Mouse (Mus musculus) heart, embryonic 12.5 days (tissue): ENCODE results near the gene Uck2. TPM values are rescaled to one million over a fixed set of nuclear protein-coding genes. Genes with fewer than 3 reads are reported as not detected.

Experiments used
- ATAC-seq: fragments of 200-750 bp; cut with Nextera tagmentation; 2 replicates; pipeline ENCODE4 v1.8.0; 2017; ENCODE audit warnings: moderate TSS enrichment, moderate library complexity; ENCODE audit not compliant: insufficient number of reproducible peaks, low FRiP score
- H3K27ac ChIP-seq: fragments of 300-500 bp; sonication (generic); 2 replicates; pipeline ENCODE4 v1.5.1; 2016; ENCODE audit warnings: mild to moderate bottlenecking, moderate library complexity; ENCODE audit not compliant: poor library complexity, severe bottlenecking
- H3K27me3 ChIP-seq: fragments of 300-500 bp; sonication (generic); replicated peaks from 2 replicates; pipeline ENCODE4 v1.6.1; 2016; ENCODE audit warnings: mild to moderate bottlenecking, moderate library complexity
- H3K36me3 ChIP-seq: fragments of 300-500 bp; sonication (generic); 2 replicates; pipeline ENCODE4 v1.6.1; 2016; ENCODE audit warnings: mild to moderate bottlenecking, moderate library complexity
- H3K4me1 ChIP-seq: fragments of 300-500 bp; sonication (generic); replicated peaks from 2 replicates; pipeline ENCODE4 v1.6.1; 2016; ENCODE audit warnings: mild to moderate bottlenecking
- H3K4me2 ChIP-seq: fragments of 300-500 bp; sonication (generic); 2 replicates; pipeline ENCODE4 v1.6.1; 2016; ENCODE audit warnings: mild to moderate bottlenecking, moderate library complexity
- H3K4me3 ChIP-seq: fragments of 300-500 bp; sonication (generic); 2 replicates; pipeline ENCODE4 v1.5.1; 2016; ENCODE audit warnings: mild to moderate bottlenecking
- H3K9ac ChIP-seq: fragments of 300-500 bp; sonication (generic); 2 replicates; pipeline ENCODE4 v1.6.1; 2016; ENCODE audit warnings: mild to moderate bottlenecking, moderate library complexity
- H3K9me3 ChIP-seq: fragments of 300-500 bp; sonication (generic); replicated peaks from 2 replicates; pipeline ENCODE4 v1.6.1; 2016; ENCODE audit warnings: mild to moderate bottlenecking, moderate library complexity
- WGBS: fragments of 180-500 bp; shearing (Covaris S2); methylation state at CpG from one replicate; pipeline ENCODE4 v1.1.7; 2016; 5-methylcytosine and 5-hydroxymethylcytosine counted together
- polyA plus RNA-seq: library from polyadenylated mRNA; unstranded; fragments of >200 nt; fragmentation: Nextera tagmentation; extraction: Ambion mirVana; gene quantifications from 2 replicates; pipeline ENCODE4 v1.2.1, GENCODE M21; 2016

Gene Uck2
- polyA plus RNA-seq, 1 experiment from 2014 or later, result 68.9 TPM

GRCm38 (mm10) chr1:167236790-167237189, 48.3 kb downstream of the Uck2 start:
- 0 out of 2 replicates have a peak, but pooled peaks have one; percentile 54 for ATAC-seq
- Histone ChIP-seq H3K27me3 (no peaks in the 10 kb centered on the region), H3K36me3 (peaks cover 29% of the 10 kb centered on the region), H3K9ac (no peak overlapping the region), H3K4me1 (peaks cover 68% of the 10 kb centered on the region), H3K4me3 (no peak overlapping the region), H3K27ac (no peak overlapping the region), H3K4me2 (no peak overlapping the region), H3K9me3 (no peaks in the 10 kb centered on the region)
- WGBS, result 61% methylated on average over 8 of the region's 8 CpGs

GRCm38 (mm10) chr1:167234344-167234743, 50.8 kb downstream of the Uck2 start:
- no peak overlapping the region for H3K27ac ChIP-seq
- H3K9ac ChIP-seq, result no peak overlapping the region
- 85% methylated on average over 10 of the region's 10 CpGs for WGBS
- no peaks in the 10 kb centered on the region for H3K9me3 ChIP-seq
- H3K4me1 ChIP-seq, result peaks cover 52% of the 10 kb centered on the region
- no peak overlapping the region for H3K4me2 ChIP-seq
- H3K36me3 ChIP-seq, result peaks cover 35% of the 10 kb centered on the region
- ATAC-seq, result no peak
- no peak overlapping the region for H3K4me3 ChIP-seq
- no peaks in the 10 kb centered on the region for H3K27me3 ChIP-seq

- H3K36me3 ChIP-seq, result peaks cover 44% of the 10 kb centered on the region
- H3K9me3 ChIP-seq, result no peaks in the 10 kb centered on the region
- H3K27ac ChIP-seq, result no peak overlapping the region
- ATAC-seq, result no peak
- H3K4me2 ChIP-seq, result no peak overlapping the region
- no peak overlapping the region for H3K4me3 ChIP-seq
- WGBS, result 81% methylated on average over 7 of the region's 7 CpGs
- H3K4me1 ChIP-seq, result peaks cover 43% of the 10 kb centered on the region
- H3K9ac ChIP-seq, result no peak overlapping the region
- H3K27me3 ChIP-seq, result no peaks in the 10 kb centered on the region
Measured at GRCm38 (mm10) chr1:167232918-167233317, 52.2 kb downstream of the Uck2 start.

GRCm38 (mm10) chr1:167231612-167232283, 53.4 kb downstream of the Uck2 start:
- no peak overlapping the region for H3K9ac ChIP-seq
- H3K9me3 ChIP-seq, result no peaks in the 10 kb centered on the region
- H3K27ac ChIP-seq, result no peak overlapping the region
- no peak overlapping the region for H3K4me3 ChIP-seq
- peaks cover 55% of the 10 kb centered on the region for H3K36me3 ChIP-seq
- H3K4me2 ChIP-seq, result no peak overlapping the region
- 77% methylated on average over 17 of the region's 17 CpGs for WGBS
- peaks cover 31% of the 10 kb centered on the region for H3K4me1 ChIP-seq
- ATAC-seq, result no peak; the same call in 1 of the 2 replicates
- H3K27me3 ChIP-seq, result no peaks in the 10 kb centered on the region

- no peak for ATAC-seq
- no peak overlapping the region for H3K4me2 ChIP-seq
- WGBS, result 72% methylated on average over 17 of the region's 17 CpGs
- peaks cover 62% of the 10 kb centered on the region for H3K36me3 ChIP-seq
- H3K9me3 ChIP-seq, result no peaks in the 10 kb centered on the region
- H3K9ac ChIP-seq, result no peak overlapping the region
- peaks cover 25% of the 10 kb centered on the region for H3K4me1 ChIP-seq
- H3K4me3 ChIP-seq, result no peak overlapping the region
- H3K27ac ChIP-seq, result no peak overlapping the region
- H3K27me3 ChIP-seq, result no peaks in the 10 kb centered on the region
Measured at GRCm38 (mm10) chr1:167230930-167231611, 54.0 kb downstream of the Uck2 start.

- H3K27ac ChIP-seq, result no peak overlapping the region
- no peak for ATAC-seq
- 79% methylated on average over 9 of the region's 9 CpGs for WGBS
- no peaks in the 10 kb centered on the region for H3K9me3 ChIP-seq
- H3K27me3 ChIP-seq, result no peaks in the 10 kb centered on the region
- H3K4me1 ChIP-seq, result no peaks in the 10 kb centered on the region
- H3K9ac ChIP-seq, result no peak overlapping the region
- peaks cover 35% of the 10 kb centered on the region for H3K36me3 ChIP-seq
- no peak overlapping the region for H3K4me3 ChIP-seq
- no peak overlapping the region for H3K4me2 ChIP-seq
Measured at GRCm38 (mm10) chr1:167222382-167223010, 62.6 kb downstream of the Uck2 start.

GRCm38 (mm10) chr1:167220303-167221174, 64.6 kb downstream of the Uck2 start:
- ATAC-seq, result peak; percentile 52; the same call in 1 of the 2 replicates
- Histone ChIP-seq H3K9ac (no peak overlapping the region), H3K4me1 (no peaks in the 10 kb centered on the region), H3K36me3 (peaks cover 15% of the 10 kb centered on the region), H3K9me3 (no peaks in the 10 kb centered on the region), H3K4me2 (no peak overlapping the region), H3K4me3 (no peak overlapping the region), H3K27ac (no peak overlapping the region), H3K27me3 (no peaks in the 10 kb centered on the region)
- 2% methylated on average over 5 of the region's 5 CpGs for WGBS

- no peak overlapping the region for H3K27ac ChIP-seq
- H3K4me3 ChIP-seq, result no peak overlapping the region
- H3K4me1 ChIP-seq, result no peaks in the 10 kb centered on the region
- H3K9ac ChIP-seq, result no peak overlapping the region
- no peak for ATAC-seq
- no peak overlapping the region for H3K4me2 ChIP-seq
- WGBS, result 72% methylated on average over 3 of the region's 3 CpGs
- H3K9me3 ChIP-seq, result no peaks in the 10 kb centered on the region
- no peaks in the 10 kb centered on the region for H3K36me3 ChIP-seq
- H3K27me3 ChIP-seq, result no peaks in the 10 kb centered on the region
Measured at GRCm38 (mm10) chr1:167215460-167215859, 69.7 kb downstream of the Uck2 start.

GRCm38 (mm10) chr1:167212710-167213109, 72.4 kb downstream of the Uck2 start:
- ATAC-seq, result no peak
- H3K27me3 ChIP-seq, result no peaks in the 10 kb centered on the region
- no peak overlapping the region for H3K4me3 ChIP-seq
- no peak overlapping the region for H3K9ac ChIP-seq
- H3K4me2 ChIP-seq, result no peak overlapping the region
- H3K9me3 ChIP-seq, result no peaks in the 10 kb centered on the region
- no peaks in the 10 kb centered on the region for H3K4me1 ChIP-seq
- no peaks in the 10 kb centered on the region for H3K36me3 ChIP-seq
- H3K27ac ChIP-seq, result no peak overlapping the region
- 95% methylated on average over 1 of the region's 1 CpGs for WGBS

- 26% methylated on average over 7 of the region's 7 CpGs for WGBS
- no peaks in the 10 kb centered on the region for H3K4me1 ChIP-seq
Measured at GRCm38 (mm10) chr1:167211979-167212614, 73.0 kb downstream of the Uck2 start.

More at GRCm38 (mm10) chr1:167211979-167212614, 73.0 kb downstream of the Uck2 start:
- no peak overlapping the region for H3K4me3 ChIP-seq
- H3K9ac ChIP-seq, result no peak overlapping the region
- H3K27ac ChIP-seq, result no peak overlapping the region
- no peak for ATAC-seq
- no peaks in the 10 kb centered on the region for H3K36me3 ChIP-seq
- no peak overlapping the region for H3K4me2 ChIP-seq
- H3K27me3 ChIP-seq, result no peaks in the 10 kb centered on the region
- no peaks in the 10 kb centered on the region for H3K9me3 ChIP-seq
